Mouse (Mus musculus) cerebellum, adult 11-12 months (tissue): ENCODE measurements around the gene Crybg3.
"Not testable (repeated sequence)": the region's sequence is repeated elsewhere in the genome, so short reads cannot be mapped to it uniquely, and the experiment has no call there.

ENCODE experiments used
- DNase-seq: peaks from one replicate; pipeline ENCODE4 v3.0.0; 2022

The Crybg3 gene

GRCm38 (mm10) chr16:59526939-59527338, 73.8 kb downstream of the Crybg3 start:
- no peak for DNase-seq

GRCm38 (mm10) chr16:59521752-59522423, 78.9 kb downstream of the Crybg3 start:
- no peak for DNase-seq

GRCm38 (mm10) chr16:59517447-59518219, 83.1 kb downstream of the Crybg3 start:
- DNase-seq = no peak

- DNase-seq = no peak
Measured at GRCm38 (mm10) chr16:59516965-59517364, 83.8 kb downstream of the Crybg3 start.

GRCm38 (mm10) chr16:59515169-59515568, 85.6 kb downstream of the Crybg3 start:
- DNase-seq = no peak

GRCm38 (mm10) chr16:59509830-59510229, 90.9 kb downstream of the Crybg3 start:
- DNase-seq = no peak

GRCm38 (mm10) chr16:59499180-59499579, 101.6 kb downstream of the Crybg3 start:
- no peak for DNase-seq

- DNase-seq = no peak
Measured at GRCm38 (mm10) chr16:59497947-59498346, 102.8 kb downstream of the Crybg3 start.

- no peak for DNase-seq
Measured at GRCm38 (mm10) chr16:59493199-59493598, 107.6 kb downstream of the Crybg3 start.

- DNase-seq = no peak
Measured at GRCm38 (mm10) chr16:59487975-59488548, 112.7 kb downstream of the Crybg3 start.

- no peak for DNase-seq
Measured at GRCm38 (mm10) chr16:59487239-59487638, 113.5 kb downstream of the Crybg3 start.

GRCm38 (mm10) chr16:59477955-59478354, 122.8 kb downstream of the Crybg3 start:
- DNase-seq = no peak

- DNase-seq = no peak
Measured at GRCm38 (mm10) chr16:59474788-59475187, 126.0 kb downstream of the Crybg3 start.

- no peak for DNase-seq
Measured at GRCm38 (mm10) chr16:59472546-59472945, 128.2 kb downstream of the Crybg3 start.

- peak; percentile 60 for DNase-seq
Measured at GRCm38 (mm10) chr16:59471637-59472278, 129.0 kb downstream of the Crybg3 start, which contains the start of gene Riox2. TSS of gene Riox2 (plus strand) at chr16:59471775.

GRCm38 (mm10) chr16:59469846-59470245, 130.9 kb downstream of the Crybg3 start:
- DNase-seq = no peak

- no peak for DNase-seq
Measured at GRCm38 (mm10) chr16:59463973-59464372, 136.8 kb downstream of the Crybg3 start.

- no peak for DNase-seq
Measured at GRCm38 (mm10) chr16:59463567-59463966, 137.2 kb downstream of the Crybg3 start.

- not testable (repeated sequence) for DNase-seq
Measured at GRCm38 (mm10) chr16:59459259-59459861, 141.4 kb downstream of the Crybg3 start.

- no peak for DNase-seq
Measured at GRCm38 (mm10) chr16:59451813-59452212, 149.0 kb downstream of the Crybg3 start.

- DNase-seq = no peak
Measured at GRCm38 (mm10) chr16:59449092-59449491, 151.7 kb downstream of the Crybg3 start.

- DNase-seq = no peak
Measured at GRCm38 (mm10) chr16:59448181-59448580, 152.6 kb downstream of the Crybg3 start.
